Mouse (Mus musculus) CH12F3 (cell line): ENCODE results near the gene Rasgef1a.

ENCODE experiments used
- in situ Hi-C: fragments of 300-500 bp; cut with MboI; formaldehyde crosslinking; loops from 2 replicates; pipeline ENCODE4 v1.14.3; 2020; ENCODE audit warnings: low sequenced_read_pairs

Rasgef1a gene

GRCm38 (mm10) chr6:118022898-118023635, 11.8 kb downstream of the Rasgef1a start:
- in situ Hi-C loops: no loop called here

DNA sequence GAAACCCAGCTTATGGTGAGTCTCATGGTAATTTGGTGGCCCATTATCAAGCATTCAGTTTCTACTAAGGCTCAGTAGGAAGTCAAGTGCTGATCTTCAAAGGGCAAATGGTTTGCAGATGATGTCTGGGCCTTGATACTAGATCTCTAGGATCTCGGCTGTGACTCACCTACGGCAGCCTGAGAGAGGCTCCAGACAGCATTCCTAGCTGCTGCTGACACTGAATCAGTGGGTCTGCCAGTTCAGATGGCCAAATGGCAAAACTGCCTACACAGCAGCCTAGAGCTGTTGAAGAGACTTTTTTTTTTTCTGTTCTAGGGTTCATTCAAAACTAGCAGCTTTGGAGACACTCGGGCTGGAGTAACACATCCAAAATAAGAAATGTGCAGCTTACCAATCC, 15.8 kb downstream of the Rasgef1a start:
- in situ Hi-C loops: no loop called here

DNA sequence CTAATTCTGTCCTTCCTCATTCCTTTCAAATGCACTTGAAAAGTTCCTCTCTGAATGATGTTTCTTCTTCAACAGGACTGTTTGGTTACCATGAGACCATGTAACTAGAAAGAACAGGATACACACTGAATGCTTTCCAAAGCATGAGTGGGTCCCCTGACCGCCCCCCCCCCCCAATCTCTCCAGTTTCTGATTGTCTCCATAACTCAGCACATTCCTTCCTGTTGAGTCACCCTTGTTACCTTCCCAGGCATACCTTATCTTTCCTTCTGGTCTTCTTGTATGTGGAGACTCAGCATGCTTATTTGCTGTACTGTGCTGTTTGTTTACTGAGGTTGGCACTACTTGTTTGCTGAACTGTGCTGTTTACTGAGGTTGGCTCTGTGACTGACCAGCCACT, 20.2 kb downstream of the Rasgef1a start:
- in situ Hi-C loops: no loop called here

DNA sequence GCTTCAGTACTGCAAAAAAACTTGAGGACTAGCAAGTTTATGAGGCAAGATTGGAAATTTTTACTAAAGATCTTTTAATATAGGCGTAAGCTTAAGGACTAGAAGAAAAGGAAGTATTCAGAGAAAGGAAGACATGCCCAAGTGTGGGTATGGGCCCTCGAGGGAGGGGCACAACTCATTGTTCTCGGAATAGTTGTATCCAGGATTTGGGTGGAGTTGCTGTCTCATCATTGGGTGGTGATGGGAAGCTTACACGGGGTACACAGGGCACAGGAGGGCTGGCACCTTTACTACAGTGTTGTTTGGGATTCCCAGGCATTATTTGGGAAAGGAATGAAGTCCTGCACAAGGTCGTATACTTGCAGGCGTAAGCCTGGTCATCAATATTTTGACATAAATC, 24.4 kb downstream of the Rasgef1a start:
- in situ Hi-C loops: no loop called here

- in situ Hi-C loops: no loop called here
Observed at GRCm38 (mm10) chr6:118036118-118036805, 25.0 kb downstream of the Rasgef1a start.

DNA sequence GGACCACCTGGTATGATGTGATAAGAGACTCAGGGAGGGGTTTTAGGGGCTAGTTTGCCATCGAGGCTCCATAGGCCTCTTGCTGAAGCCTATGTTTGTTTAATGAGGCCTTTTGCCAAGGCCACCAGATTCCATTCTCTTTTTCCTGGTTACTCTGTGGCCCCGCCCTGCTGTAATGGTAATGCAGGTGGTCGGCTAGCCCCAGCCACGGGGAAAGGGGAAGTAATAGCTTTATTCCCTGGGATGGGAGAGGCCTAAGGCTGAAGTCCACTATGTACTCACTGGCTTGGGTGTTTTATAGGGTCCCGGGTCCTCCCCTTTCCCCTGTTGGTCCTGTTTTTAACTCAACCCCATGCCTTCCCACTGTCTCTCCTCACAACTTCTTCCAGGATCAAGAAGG, 25.6 kb downstream of the Rasgef1a start:
- in situ Hi-C loops: no loop called here

DNA sequence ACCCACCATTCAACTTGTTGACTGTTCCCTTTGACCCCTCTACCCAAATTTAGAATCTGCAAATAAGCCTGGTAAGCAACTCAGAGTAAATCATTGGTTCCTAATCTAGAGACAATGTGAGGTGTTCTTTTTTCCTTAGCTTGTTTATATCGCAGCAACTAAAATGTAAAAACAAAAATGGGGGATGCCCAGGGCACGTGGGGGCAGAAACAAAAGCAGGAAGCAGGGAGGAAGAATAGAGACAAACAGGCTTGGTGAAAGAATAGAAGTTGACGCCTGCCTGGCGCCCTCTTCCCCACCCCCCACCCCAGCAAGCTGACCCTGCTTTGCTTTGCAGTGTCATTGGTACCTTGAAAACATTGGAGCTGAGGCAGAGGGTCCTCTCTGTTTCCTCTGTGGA, 33.9 kb downstream of the Rasgef1a start:
- in situ Hi-C loops: no loop called here

DNA sequence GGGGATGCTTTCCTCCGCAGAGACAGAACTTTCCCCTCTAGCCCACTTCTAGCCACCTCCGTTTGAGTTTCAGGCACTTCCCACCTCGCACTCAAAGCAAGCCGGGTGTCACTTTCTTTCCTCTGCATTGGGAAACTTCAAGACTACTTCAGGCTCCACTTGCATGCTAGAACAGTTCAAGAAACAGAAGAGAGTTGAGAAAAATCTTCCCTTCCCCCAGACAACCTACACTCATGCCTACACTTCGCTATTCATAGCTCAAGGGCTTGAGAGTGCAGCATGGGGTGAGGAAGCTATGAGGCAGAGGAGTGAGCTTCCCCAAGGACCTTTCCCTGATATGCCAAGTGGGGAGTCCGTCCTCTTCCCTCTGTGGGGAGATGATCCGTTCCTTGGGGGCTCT, 34.7 kb downstream of the Rasgef1a start:
- in situ Hi-C loops: no loop called here

- in situ Hi-C loops: no loop called here
Observed at GRCm38 (mm10) chr6:118046511-118046910, 35.3 kb downstream of the Rasgef1a start.

- in situ Hi-C loops: no loop called here
Observed at GRCm38 (mm10) chr6:118046924-118047323, 35.7 kb downstream of the Rasgef1a start.

GRCm38 (mm10) chr6:118047811-118048505, 36.7 kb downstream of the Rasgef1a start:
- in situ Hi-C loops: no loop called here

- in situ Hi-C loops: no loop called here
Observed at GRCm38 (mm10) chr6:118049776-118050175, 38.5 kb downstream of the Rasgef1a start.

DNA sequence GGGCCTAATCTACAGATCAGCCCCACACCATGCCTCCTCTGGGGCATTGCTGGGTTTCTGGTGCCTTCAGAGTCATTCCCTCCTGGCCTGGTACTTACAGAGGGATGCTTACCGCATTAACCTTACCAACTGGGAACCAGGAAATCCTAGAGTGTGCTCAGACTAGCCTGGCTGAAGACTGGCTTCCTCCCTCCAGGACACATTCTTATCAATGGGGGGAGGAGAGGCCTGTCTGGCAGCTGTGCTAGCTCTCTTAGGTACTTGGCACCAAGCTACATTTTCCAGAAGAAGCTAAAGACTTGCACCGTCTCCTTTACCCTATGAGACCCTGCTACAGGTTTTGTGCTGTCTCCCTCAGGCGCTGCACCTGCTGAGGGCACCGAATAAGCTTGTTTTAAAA, 40.2 kb downstream of the Rasgef1a start:
- in situ Hi-C loops: no loop called here

DNA sequence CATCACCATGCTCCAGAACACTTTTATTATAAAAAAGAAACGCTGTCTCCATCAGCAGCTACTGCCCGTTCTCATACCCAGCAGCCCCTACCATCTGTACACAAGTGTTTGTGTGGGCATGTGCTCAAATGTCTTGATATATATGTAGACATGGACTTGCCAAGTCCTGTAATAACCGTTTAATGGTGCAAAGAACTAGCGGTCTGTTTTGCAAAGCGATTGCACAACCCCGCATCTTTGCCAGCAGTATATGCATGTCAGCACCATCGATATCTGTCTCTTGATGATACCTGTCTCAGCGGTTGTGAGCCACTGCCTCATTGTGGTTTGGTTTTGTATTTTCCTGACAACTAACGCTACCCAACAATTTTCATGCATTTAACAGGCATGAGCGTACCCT, 44.0 kb downstream of the Rasgef1a start:
- in situ Hi-C loops: no loop called here

GRCm38 (mm10) chr6:118061266-118061665, 50.0 kb downstream of the Rasgef1a start:
- in situ Hi-C loops: no loop called here

DNA sequence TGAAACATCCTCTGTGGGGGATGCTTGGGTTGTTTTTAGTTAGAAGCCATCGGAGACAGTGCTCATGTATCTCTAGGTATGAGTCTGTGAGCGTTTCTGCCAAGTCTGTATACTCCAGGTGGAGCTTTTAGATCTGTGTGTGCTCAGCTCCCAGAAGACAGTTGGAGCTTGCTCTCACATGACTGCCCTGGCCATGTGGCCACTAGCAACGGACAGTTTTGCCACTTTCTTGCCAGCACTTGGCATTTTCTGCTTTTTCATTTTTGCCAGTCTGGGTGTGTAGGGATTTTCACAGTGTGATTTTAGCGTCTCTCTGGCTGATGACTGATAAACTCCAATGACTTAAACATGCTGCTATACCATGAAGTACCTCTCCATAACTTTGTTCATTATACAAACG, 52.0 kb downstream of the Rasgef1a start:
- in situ Hi-C loops: no loop called here

DNA sequence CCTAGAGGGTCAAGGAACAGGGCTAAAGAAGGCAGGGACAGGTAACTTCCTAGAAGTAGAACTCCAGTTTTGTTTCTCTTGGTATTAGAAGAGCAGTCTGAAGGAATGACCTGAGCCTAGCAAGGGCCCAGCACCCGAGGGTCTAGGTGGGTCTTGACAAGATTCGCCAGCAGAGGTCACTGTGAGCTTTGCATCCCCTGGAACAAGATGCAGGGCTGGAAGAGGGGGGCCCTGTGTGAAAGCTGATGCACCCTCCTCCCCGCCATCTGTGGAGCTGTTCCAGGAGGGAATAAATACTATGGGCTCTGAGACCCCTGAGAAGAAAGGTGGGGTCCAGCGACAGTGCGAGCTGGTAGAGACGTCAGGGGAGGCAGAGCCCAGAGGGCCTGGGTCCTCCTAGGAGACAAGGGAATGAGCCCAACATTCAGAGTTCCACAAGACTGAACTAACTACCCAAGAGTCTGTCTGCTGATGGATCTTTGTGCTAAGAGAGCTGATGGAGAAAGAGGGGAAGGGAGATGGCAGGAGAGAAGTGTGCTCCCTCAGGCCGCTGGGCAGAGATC, 53.8 kb downstream of the Rasgef1a start:
- in situ Hi-C loops: no loop called here

- in situ Hi-C loops: no loop called here
Observed at GRCm38 (mm10) chr6:118065837-118066198, 54.6 kb downstream of the Rasgef1a start.

GRCm38 (mm10) chr6:118066199-118067081, 55.2 kb downstream of the Rasgef1a start:
- in situ Hi-C loops: no loop called here

- in situ Hi-C loops: no loop called here
Observed at GRCm38 (mm10) chr6:118067720-118068119, 56.5 kb downstream of the Rasgef1a start.
